Mouse (Mus musculus) frontal cortex, adult 2 months (tissue): Measurements from ENCODE around the gene Pcx. TPM values are rescaled to one million over a fixed set of nuclear protein-coding genes. Genes with fewer than 3 reads are reported as not detected.
"Not testable (repeated sequence)": the region's sequence is repeated elsewhere in the genome, so short reads cannot be mapped to it uniquely, and the experiment has no call there.

Experiments used
- DNase-seq, 2 experiments: peaks; one replicate each; pipeline ENCODE4 v3.0.0; 2022; ENCODE audit warnings: low spot score in 1 of 2; ENCODE audit errors: extremely low spot score in 1 of 2
- polyA plus RNA-seq: library from polyadenylated mRNA; depleted of rRNA; stranded (reverse); fragments of >200 nt; gene quantifications from 2 replicates; pipeline ENCODE4 v1.2.3, GENCODE M21; 2012

The Pcx gene
- polyA plus RNA-seq, 1 experiment = 41.6 TPM

DNA sequence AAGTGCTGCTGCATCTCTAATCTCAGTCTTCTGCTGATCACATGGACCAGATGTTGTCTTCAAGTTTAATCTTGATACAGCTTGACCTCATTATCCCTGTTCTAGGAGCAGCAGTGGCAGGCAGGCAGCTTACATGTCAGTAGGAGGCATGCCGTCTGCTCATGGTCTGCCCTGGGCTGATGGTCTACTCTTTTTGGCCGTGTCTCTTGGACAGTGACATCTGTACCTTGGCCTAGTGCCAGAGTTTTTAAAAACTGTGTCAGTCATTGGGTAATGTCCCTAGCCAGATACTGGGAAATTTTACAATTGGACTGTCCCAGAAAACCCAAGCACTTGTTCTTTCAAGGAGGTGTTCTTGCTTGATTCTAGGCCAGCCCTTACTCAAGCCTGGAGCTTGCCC, 68.5 kb downstream of the Pcx start:
- DNase-seq = no peak

DNA sequence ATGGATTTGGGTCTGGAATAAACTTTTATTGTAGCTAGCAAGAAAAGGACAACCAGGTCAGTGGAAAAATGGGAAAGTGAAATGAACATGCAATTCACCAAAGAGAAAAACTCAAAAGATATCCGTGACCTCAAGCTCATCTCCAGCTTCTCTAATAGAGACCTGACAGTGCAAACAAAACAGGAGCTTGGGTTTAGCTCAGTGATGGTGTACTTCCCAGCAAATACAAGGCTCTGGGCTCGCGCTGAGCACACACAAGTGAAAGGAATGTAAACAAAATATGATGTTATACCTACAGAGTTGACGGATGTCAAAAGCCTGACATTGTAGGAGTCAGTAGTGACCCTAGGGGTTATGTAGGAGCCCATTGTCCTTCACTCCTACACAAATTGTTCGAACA, 69.0 kb downstream of the Pcx start:
- no peak for DNase-seq

DNA sequence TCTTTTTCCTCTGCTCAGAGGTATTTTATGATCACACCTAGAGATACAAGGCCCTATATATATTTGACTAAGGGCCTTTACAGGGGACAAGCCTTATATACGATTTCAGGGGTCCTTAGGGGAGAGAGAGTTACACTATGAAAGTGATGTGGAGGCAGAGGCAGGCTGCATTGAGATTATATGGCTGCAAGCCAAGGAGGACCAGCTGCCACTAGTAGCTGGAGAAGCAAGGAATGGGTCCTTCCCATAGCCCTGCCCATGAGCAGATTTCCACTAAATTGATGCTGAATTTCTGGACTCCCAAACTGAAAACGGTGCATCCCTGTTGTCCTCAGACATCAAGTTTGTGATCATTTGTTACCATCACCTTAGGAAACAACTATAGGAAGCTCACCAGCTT, 73.6 kb downstream of the Pcx start:
- peak in 1 of 2 experiments; percentile 30 for DNase-seq

DNA sequence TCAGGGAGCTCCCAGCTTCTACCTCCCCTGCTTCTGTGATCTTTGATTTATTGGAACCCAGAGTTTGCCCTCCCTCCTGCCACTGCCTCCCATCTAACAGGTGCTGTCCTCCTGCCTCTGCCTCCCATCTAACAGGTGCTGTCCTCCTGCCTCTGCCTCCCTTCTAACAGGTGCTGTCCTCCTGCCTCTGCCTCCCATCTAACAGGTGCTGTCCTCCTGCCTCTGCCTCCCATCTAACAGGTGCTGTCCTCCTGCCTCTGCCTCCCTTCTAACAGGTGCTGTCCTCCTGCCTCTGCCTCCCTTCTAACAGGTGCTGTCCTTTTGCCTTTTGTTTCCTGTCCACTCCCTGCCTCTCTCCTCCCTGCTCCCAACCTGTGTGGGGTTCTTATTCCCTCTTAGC, 76.5 kb downstream of the Pcx start:
- DNase-seq = not testable (repeated sequence)

DNA sequence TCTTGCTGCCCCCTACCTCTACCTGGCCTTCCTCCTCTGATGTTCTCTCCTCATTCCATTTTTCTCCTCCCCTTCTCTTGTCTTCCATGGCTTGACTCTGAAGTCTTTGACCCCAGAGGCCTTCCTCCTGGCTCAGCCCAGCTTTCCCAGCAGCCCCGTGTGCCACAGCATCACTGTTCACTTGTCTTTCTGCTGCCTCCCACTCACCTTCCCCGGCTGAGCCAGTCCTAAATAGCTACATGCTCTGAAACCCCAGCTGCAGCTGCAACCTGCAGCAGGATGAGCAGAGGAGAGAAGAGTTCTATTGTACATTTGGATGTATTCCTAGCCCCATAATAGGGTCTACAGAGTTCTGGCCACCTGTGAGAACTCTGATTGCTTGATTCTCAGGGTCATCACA, 77.2 kb downstream of the Pcx start:
- DNase-seq = peak in 1 of 2 experiments; percentile 59

DNA sequence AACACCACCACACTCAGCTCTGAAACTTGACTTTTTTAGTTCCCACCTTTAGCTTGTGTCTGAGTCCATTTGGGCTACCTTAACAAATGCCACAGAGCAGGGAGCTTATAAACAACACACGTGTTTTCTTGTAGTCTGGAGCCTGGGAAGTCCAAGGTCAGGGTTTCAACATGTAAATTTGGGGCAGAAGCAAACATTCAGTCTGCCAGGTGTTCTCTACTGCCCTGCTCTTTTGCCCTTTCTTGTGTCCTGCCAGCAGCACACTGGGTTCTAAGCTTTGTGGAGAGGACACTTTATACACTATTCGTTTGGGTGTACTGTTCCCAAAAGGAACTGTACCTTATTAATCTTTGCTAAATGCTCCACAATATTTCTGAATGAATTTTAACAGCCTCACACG, 78.2 kb downstream of the Pcx start:
- DNase-seq = no peak

DNA sequence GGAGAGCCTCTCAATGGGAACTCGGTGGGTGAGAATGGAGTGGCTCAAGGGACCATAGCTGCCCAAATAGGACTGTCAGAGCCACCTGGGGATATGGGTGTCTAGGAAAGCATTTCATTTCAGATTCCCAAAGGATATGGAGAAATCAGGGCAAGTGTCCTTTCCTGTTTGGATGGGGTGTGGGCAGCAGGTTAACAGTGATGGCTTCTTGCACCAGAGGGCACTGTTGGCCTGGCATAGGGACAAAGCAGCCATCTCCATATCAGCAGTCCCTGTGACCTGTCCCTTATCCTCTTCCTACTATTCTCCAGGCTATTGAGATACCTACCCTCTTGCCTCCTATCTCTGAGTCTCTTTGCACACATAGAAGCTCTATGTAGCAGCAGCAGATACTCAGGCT, 78.8 kb downstream of the Pcx start:
- no peak for DNase-seq

DNA sequence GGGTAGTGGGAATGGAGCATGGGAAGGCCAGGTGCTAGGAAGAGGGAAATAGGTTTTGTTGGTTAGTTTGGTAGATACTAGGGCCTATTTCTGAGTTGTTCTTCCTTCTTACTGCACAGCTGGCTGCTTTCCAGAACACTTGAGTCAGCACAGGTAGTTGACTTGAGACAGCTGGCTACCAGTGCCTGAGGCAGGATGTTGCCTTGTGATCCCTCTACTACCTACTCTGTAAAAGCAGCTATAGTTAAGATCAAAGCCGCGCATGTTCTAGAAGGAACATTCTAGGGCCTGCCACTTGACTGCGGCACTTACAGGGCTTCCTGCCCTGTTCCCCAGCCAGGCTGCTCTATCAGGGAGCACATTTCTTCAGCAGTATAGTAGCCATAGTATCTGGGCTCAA, 79.8 kb downstream of the Pcx start:
- no peak for DNase-seq

DNA sequence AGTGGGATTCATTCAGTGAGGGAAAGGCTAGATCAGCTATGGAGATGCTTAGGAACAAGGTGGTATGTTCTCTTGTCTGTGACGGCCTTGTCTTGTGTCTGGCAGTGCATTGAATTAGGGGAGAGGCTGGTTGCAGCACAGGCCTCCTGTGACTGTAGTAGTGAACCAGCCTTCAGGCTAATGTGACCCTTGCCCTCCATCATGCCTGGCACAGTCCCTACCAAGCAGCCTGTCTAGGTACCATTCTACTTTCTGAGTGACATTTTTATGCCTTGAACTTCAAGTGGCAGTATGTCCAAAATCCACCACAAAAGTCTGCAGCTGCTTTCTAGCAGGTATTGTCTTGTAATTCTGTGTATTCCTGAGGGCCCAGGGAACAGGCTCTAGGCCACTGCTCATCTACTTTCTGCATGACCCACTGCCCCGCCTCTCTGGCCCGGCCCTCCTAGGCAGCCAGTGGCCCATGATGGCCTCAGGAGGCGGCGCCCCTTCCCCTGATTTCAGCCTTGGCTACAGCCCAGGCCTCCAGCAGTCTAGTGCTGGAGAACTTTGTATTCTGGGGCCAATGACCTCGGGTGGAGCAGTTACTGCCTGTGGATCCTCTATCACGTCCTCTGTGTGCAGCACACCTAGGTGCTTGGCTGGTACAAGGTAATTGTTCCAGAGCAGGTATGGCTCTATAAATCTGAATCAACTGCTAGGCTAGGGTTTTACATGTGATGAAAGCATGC, 83.7 kb downstream of the Pcx start:
- DNase-seq = no peak

DNA sequence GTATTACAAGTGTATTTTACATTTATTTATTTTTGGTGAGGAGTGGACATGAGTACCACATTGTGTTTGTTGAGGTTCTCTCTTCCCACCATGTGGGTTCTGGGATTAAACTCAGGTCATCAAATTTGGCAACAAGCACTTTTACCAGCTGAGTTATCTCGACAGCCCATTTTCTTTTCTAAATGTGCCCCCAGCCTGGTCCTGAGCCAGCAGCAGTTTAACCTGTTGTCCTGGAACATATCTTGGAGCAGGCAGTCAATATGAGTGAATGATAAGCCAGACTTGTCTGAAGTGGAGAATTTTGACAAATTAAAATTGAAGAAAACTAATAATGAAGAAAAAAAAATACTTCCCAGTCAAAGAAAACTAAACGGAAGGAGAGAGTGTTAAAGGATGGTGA, 85.8 kb downstream of the Pcx start:
- DNase-seq = no peak

DNA sequence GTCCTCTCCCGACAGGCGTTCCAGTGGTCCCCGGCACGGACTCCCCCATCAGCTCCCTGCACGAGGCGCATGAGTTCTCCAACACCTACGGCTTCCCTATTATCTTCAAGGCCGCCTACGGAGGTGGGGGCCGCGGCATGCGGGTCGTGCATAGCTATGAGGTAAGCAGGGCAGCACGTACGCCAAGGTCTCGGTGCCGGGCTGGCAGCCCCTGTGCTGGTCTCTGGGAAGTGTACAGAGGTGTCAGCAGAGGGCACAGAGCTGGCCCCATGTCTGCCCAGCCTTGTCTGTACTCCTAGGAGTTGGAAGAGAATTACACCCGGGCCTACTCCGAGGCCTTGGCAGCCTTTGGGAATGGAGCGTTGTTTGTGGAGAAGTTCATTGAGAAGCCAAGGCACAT, 92.2 kb downstream of the Pcx start:
- no peak for DNase-seq

DNA sequence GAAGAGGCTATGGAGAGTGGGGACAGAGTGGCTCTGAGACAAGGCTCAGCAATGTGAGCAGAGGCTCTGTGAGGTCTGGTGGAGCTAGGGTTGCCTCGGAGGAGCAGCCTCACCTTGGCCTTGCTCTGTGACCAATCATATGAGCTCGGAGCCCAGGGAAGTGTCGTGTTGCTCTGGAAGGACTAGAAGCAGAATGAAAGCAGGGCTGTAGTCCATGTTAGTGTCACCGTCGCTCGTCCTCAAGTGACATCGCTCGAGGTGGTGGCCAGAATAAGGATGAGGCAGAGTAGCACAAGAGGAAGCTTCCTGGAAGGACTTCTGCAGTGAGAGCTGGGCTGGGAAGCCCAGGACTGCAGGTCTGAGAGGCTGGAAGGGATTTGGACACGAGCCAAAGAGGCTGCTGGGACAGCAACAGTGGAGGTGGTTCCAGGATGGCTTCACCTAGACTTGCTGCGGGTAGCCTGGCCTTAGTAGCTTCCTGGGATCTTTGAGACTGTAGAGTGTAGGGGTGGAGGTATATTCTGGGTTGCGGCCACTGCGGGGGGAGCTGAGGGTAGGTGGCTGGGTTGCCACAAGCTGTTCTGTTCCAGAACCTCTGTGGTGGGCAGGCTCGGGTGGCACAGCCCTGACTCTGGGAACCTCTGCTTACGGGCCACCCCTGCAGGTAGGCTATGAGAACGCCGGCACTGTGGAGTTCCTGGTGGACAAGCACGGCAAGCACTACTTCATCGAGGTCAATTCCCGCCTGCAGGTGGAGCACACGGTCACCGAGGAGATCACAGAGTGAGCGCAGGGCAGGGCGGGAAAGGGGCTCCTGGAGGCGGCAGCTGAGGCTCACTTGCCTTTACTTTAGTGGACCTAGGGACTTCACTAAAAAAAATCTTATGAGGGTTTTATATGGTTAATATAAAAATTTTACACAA, 93.8 kb downstream of the Pcx start:
- no peak for DNase-seq

DNA sequence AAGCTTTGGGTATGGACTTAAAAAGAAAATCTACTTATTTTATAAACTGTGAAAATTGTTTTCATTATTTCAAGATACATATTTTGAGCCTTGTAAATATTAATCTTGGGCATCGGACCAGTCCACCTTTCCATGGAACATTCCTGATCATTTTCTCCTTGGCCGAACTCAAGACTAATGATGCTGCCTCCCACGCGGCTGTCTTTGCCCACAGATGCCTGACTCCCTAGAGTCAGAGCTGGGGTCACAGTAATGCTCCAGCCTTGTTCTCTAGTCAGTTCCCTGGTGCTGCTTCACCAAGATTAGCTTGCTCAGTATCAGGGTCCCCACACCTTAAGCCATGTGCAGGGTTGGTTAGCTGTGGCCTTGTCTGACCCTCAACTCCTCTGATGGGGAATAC, 95.4 kb downstream of the Pcx start:
- DNase-seq = no peak

DNA sequence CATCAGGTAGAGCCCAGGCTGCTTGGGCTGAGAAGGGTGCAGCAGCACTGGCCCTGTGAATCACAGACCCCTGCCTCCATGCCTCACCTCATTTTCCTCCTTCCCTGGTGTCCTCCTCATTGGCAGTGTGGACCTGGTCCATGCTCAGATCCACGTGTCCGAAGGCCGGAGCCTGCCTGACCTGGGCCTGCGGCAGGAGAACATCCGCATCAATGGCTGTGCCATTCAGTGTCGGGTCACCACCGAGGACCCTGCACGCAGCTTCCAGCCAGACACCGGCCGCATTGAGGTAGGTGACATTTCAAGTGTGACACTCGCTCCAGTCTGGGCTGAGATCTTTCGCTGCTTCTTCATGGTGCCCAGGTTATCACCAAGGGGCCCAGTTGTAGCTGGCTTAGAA, 97.1 kb downstream of the Pcx start:
- no peak for DNase-seq

DNA sequence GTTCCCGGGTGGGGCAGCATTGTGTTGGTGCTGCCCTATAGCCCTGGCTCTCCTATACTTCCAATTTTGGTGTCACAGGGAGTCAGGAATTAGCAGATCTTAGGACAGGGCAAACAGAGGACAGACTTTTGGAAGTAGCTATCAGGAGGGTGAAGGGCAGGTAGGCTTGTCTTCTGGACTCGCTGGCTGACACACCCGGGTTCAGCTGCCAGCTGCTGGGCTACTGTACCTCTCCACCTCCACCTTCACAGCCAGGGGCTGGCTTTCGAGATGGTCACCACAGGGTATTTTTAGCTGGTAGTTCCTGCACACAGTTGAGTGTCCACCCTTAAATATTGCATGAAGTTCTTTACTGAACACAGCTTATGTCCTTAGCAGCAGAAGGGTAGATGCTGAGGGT, 98.2 kb downstream of the Pcx start:
- no peak for DNase-seq

DNA sequence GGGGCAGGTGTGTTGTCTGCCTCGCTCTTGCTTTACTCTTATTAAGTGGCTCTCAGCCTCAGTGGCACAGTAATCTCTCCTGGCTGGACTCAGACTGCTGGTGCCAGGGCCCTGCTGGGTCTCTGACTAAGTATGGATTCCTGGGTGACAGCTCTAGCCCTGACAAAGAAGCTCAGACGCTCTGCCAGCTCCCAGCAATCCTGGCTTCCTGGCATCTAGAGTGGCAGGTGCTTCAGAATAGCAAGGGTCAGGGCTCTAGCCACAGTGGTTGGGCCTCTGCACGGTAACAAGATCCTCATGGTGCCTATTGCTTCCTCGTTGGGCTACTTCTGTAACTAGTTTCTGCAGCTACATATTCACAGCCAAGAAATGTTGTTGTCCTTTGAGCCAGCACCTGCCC, 99.8 kb downstream of the Pcx start:
- DNase-seq = no peak

DNA sequence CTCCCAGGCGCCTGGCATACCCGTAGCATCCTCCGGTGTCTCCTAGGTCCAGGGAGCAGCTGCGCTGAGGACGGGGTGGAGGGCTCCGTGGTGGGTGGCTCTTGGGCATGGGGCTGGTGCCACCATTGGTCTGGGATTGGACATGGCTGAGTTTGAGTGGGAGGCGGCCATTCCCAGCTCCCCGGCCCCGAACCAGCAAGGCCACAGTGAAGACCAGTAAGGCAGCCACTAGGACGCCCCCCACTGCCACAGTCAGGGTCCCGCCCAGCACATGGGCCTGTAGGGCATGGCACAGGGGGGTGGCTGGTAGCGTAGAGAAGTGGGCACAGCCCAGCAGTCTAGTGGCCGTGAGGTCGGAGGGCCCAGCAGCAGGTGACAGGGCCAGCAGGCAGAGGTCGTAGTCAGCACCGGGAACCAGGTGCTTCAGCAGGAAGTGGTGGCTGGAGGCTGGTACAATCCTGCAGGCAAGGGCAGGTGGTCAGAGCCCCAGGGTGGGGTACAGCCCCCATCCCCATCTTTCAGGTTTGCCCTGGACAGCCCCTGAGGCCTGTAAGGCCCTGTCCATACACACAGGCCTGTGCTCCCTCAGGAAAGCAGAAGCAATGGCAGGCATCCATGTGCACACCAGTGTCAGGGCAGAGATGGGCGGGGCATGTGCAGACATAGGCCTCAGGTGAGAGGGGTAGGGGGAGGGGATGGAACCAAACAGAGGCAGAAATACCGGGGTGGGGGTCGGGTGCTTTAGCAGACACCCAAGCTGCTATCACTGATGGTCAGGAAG, 102.1 kb downstream of the Pcx start:
- no peak for DNase-seq

DNA sequence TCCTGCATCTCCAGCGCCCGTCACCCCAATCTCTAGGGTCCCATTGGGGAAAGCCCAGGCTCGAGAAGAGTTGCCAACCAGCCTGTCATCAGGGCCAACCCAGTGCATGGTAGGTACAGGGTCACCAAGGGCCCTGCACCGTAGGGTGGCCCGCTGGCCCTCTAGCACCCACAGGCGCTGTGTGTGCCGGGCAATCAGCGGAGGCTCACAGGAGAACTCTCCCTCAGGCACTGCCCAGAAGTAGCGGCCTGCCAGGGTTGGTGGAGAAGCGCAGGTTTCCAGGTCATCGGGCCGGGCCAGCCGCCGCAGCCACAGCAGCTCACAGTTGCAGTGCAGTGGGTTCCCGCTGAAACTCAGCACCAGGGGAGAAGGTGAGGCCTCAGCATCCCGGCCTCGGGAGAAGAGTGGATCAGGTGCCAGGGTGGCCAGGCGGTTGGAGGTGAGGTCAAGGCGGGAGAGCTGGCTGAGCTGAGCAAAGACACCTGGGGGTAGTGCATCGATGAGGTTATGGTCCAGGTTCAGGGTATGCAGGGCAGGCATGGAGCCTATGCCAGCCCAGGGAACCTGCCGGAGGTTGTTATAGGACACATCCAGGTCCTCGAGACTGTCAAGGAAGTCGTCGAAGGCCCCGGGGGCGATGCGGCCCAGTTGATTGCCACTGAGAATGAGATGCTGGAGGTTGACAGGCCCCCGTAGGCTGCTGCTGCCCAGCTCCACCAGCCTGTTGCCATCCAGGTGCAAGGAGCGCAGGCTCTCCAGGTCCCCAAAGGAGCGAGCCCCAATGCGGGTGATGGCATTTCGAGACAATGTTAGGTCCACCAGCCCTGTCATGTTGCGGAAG, 103.4 kb downstream of the Pcx start:
- DNase-seq = no peak

DNA sequence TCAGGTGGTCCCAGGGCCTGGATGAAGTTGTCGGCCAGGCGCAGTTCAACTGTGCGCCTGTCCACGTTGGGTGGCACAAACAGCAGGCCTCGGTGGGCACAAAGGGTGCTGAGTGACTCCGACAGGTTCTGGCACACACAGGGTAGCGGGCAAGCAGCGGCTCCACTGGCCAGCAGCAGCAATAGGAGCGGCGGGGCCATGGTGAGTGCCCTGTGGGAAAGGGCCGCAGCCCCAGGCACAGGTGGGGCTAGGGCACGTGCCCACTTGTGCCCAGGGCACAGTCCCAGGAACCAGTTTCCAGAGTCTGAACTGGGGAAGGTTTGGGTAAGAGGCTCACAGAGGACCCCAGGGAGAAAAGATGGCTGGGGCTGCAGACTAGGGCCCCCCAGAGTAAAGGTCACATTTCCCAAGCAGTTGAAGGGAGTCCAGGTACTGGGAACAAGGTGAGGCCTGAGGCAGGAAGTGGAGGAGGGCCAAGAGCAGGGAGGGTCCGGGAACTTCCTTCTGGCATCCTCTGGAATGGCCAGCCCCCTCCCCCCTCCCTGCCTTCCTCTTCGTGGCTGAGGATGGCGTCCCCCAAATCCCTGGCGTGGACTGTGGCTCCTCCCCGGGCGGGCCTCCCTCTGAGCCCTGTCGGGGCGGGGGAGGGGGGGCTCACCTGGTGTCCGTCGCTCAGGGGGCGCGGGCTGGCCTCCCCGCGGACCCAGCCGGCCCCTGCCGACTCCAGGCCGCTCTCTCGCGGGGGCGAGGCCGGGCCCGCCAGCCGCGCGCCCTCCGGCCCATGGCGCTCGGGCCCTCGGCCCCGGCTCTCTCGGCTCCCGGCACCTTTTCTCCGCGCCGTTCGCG, 104.3 kb downstream of the Pcx start:
- no peak for DNase-seq
